Mouse (Mus musculus) gastrocnemius, adult 8-10 months (tissue): ENCODE data around the gene Mob4. TPM values are rescaled to one million over a fixed set of nuclear protein-coding genes. Genes with fewer than 3 reads are reported as not detected.

Experiments
- DNase-seq, 2 experiments: peaks; one replicate each; pipeline ENCODE4 v3.0.0; 2022; ENCODE audit warnings: low spot score in 2 of 2
- total RNA-seq, 4 experiments: library from RNA; stranded (reverse); gene quantifications; 2 replicates each; pipeline ENCODE4 v1.2.4; 2022

Gene Mob4
- total RNA-seq, 4 experiments from 2014 or later = 33.1 to 39.3 (median 37.1) TPM

DNA sequence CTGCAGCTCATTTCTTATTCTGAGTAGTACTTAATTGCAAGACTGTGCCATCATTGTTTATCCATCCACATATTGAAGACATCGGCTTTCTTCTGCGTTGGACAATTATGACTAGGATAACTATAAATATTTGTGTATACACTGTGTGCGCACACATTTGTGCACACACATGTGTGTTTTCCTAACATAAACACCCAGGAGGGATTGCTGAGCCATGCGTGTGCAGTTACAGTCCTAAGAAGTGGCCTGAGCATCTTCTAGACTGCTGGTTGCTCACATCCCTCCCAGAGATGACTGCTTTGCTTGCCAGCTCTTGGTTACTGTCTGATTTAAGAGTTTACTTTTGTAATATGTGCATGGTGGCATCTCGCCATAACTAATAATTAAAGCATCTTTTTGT lies 51.4 kb downstream of the Mob4 start:
- DNase-seq = no peak

DNA sequence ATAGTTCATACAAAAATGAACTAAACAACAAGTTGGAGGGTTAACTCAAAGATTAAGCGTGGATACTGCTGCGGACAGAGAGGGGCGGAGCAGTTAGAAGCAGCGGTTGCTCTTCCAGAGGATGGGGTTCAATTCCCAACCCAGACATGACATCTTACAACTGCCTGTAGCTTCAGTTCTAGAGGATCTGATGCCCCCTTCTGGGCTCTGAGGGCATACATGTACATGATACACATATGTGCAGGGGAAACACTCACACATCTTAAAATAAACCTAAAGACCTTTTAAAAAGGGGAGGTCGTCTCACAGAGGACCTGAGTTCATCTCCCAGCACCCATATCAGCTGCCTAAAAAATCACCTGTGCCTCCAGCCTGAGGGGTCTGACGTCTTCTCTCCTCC lies 54.7 kb downstream of the Mob4 start:
- no peak for DNase-seq

DNA sequence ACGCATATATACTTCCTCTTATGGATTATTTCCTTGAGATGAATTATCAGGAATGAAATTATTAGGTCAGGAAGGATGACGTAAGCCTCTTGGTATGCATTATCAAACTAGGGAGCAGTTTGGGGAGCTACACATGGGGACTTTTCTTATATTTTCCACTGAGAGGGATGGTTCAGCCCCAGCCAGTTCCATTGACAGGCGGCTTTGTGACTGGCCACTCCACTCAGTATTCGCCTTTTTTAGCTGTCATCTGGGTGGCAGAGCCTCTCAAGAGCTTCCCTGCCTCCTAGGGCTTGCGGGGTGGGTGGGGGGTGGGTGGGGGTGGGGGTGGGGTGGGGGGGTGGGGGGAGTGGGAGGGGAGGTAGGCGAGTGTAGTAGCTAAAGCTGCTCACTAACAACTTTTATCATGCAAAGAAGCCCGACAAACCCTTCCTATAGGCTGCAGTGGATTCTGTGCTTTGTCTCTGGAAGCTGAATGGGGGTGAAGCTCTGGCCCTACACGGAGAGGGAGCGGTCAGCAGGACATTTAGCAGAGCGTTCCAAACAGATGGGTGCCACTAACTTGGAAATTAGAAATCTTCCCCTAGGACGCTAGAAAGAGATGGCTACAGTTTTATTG lies 55.7 kb downstream of the Mob4 start:
- DNase-seq = no peak

DNA sequence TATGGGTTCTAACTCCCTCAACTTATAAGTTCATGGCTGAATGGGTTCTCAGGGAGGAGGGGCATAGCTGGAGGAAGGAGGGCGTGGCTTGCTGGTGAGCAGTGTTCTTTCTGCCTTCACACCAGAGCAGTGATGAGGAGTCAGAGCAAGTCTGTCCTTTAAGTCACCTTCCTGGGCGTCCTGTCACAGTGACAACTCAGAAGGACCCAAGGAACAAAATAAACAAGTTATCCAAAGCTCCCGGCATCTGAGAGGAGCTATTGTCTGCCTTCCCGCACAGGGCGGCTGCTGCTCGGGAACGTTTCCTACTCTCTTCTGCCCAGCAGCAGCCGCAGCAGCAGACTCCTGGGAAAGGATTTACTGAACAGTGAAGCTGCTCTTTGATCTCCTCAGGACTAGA lies 61.0 kb downstream of the Mob4 start:
- DNase-seq = no peak

DNA sequence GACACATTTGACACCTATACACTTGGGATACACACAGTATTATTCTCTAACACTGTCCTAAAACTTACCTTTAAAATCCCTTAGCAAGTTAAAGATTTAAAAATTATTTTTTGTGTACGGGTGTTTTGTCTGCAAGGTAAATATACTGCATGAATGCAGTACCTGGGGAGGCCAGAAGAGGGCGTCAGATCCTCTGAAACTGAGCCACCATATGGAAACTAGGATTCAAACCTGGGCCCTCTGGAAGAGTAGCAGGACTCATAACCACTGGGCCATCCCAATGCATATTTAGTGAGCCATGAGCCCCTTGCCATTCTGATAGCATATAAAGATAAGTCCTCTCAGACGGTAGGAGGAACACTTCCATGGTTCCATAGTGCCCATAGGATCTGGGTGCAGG lies 61.8 kb downstream of the Mob4 start:
- no peak for DNase-seq

DNA sequence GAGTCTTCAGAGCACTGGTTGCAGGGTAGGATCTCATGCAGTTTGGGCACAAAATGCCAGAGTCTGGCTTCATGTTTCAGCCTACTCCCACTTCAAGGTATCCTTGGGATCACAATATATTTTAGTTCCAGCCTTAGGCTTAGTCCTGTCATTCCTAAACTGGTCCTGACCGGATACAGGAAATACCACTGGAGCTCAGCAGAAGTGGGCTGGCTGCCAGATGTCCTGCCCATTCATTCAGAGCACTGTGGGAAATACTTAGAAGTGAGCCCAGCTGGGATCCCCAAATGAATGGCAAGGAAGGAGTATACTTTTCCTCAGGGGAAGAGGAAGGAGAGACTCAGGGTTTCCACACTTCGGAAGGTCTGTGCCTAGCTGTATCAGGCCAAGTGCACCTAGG lies 62.3 kb downstream of the Mob4 start:
- DNase-seq = no peak

DNA sequence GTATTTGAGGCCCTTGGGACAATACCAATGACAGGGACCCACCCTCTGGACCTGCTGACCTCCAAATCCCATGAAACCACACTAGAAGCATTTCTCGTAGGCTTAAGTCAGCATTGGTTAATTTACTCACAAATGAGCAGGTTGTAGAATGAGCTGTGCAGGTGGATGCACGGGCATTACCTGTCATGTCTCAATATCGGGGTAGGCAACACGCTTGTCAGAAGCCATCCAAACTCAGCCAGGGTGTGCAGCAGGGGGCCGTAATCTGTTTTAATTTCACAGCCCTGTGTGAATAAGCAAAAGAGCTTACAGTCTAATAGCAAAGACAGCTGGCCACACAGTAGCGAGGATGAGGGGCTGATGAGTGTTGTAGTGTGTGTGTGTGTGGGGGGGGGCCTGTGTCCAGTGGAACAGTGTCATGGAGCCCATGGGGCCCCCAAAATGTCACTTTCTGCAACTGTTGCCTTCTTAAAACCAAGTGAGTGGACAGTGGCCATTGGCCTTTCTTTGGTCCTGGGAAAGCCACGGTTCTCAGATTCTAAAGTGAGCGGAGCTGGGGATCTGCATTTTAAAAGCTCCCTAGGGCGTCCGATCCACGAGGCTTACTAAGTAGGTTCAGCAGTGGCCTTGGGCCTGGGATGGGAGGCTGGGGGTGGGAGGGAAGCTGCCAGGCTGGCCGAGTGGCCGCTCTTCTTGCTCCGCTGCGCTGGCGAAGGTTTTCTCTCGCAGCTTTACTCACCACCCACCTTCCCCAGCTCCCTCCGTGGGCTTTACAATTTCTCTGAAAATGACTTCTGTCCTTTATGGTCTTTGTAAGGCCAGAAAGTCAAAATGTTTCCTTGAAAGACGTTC lies 63.3 kb downstream of the Mob4 start:
- DNase-seq = no peak

DNA sequence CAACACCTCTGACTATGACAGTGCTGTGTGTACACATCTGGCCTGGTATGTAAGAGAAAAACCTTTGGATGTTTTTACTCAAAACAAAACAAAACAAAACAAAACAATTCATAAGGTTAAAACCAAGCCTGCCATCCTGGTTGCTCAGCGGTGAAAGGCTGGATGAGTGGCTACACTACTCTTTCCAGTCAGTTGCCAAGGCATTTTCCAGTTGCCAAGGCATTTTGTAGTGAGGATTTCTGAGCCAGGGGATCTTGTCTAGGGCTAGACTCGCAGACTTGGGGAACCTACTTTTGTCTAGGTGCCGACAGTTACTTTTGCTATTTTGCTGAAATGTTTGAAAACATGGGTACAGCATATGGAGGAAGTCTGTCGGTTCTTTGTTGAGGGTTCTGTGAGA lies 64.0 kb downstream of the Mob4 start:
- no peak for DNase-seq

DNA sequence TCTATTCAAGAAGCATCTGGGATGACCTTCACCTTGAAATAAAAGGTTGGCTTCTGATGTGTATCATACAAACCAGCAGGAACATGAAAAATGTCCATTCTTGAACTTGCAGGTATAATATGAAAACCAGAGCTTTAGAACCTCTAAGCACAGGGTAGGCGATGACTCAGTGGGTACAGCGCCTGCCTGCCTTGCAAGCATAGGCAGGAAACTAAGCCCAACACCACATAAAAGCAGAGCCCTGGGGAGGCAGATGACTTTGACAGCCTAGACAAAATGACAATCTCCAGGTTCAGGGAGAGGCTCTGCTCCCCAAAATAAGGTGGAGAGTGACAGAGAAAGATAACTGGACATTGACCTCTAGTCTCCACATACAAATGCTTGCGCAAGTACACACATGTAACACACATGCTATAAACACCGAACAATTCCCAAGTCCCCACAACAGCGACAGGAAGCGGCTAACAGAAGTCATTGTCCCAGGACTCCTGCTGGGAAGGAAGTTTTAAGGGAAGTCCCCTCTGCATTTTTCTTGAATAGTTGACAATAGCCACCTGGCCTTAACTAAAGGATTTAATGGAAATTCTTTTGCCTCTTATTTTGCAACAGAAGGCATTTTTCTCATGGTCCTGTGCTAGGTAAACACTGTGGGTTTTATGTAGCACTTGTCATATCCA lies 65.4 kb downstream of the Mob4 start:
- no peak for DNase-seq

DNA sequence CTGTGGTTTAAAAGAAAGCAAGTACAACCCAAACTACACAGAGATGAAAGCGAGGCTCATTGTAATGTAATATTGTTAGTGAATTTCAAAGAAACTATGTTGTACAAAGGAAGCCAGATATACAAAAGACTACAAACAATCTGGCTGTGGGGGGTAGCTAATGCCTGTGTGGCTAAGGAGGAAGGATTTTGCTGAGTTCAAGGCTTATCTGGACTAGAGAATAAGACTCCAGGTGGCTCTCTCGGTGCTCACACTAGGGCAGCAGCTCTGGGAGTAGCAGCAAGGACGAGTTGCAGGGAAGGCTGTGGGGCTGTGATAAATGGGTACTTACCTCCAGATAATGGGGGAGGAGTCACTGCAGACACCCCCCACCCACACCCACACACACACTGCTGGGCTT lies 67.7 kb downstream of the Mob4 start:
- no peak for DNase-seq

DNA sequence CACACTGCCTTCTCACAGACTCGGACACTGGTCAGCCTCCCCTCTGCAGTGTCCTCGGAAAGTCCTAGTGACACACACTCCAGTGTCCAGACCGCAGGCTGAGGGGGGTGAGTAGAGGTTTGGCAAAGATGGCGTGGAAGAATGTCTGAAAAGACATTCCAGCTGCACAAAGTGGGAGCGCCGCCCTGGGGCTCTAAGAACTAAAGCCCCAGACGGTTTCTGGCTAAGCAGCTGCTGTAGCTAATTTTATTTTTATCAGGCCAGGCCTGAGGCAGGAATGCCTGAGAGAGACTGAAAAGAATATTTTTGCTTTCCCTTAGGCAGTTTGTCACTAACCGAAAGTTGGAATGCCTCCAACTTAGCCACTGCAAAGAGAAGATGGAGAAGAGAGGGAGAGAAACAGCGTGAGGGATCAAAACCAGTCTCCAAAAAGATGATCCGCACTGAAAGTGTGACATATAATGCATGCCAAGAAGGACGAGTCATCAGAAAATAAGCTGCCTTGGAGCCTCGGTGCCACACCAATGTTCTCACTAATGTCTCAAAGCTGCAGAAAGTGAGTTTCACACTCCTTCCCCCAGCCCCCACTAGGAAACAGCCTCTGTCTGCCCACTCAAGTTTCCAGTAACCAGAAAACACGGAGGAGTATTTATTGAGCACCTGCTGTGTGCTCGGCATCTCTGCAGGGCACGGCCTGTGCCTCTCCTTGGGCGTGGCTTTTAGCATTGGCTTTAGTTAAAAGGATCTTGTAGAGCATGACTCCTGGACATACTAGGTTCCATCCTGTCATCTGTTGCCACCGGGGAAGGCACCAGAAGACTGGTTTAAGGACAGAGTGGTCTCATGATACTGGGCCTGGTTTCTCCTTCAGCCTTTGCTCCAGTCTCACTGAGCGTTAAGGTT lies 71.1 kb downstream of the Mob4 start:
- peak; percentile 12 to 42 for DNase-seq

Other genes with a start within 250 kb of the Mob4 start
- gene Ankrd44, start 204.8 kb upstream of the Mob4 start, total RNA-seq = 1 to 10 TPM; 4.0 to 6.9 (median 5.7) TPM
- 10 to 100 TPM; 45.9 to 57.9 (median 52.4) TPM for gene Sf3b1, start 103.8 kb upstream of the Mob4 start, total RNA-seq
- 10 to 100 TPM; 13.4 to 22.4 (median 19.9) TPM for gene Coq10b, start 78.5 kb upstream of the Mob4 start, total RNA-seq
- gene Hspe1, start 43.1 kb upstream of the Mob4 start, total RNA-seq = 100 to 1,000 TPM in 2 of 4 experiments, 10 to 100 TPM in 2; 83.2 to 102 (median 92.9) TPM
- gene Hspd1, start 43.0 kb upstream of the Mob4 start, total RNA-seq = 100 to 1,000 TPM; 158 to 189 (median 168) TPM
- gene Rftn2, start 95.6 kb downstream of the Mob4 start, total RNA-seq = 1 to 10 TPM; 2.2 to 4.0 (median 3.5) TPM
- 1 to 10 TPM; 2.4 to 2.8 (median 2.8) TPM for gene Mars2, start 105.9 kb downstream of the Mob4 start, total RNA-seq
- not detected for gene Boll, start 232.2 kb downstream of the Mob4 start, total RNA-seq